Mouse (Mus musculus): ENCODE measurements around the gene Synm.

DNA sequence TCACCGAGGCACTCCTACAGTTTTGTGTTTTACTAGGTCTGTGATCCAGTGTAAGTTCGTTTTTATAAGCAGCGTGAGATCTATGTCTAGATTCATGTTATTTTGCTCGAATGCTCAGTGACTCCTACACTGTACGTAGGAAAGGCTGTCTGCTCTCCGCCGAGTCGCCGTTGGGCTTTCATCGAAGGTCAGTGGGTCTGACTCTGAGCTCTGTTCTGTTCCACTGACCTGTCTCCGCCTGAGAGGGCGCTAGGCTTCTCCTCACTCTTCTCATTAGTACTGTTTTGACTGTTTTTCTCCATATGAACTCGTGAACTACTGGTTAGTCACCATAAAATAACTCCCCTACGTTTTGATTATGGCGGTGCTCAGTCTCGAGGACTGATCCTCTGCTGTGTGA, 76.5 kb downstream of the Synm start:
- TF ChIP-seq IRF4 (IDR thresholded peaks at IDR 0.05; ENCODE audit: low read depth, low read length) = no peak
- TF ChIP-seq USF1 (IDR thresholded peaks at IDR 0.05; ENCODE audit: low read depth, low read length) = no peak
- no peak for TF ChIP-seq UBTF (IDR thresholded peaks at IDR 0.05; ENCODE audit: low read depth, low read length)
- TF ChIP-seq SIN3A (IDR thresholded peaks at IDR 0.05; ENCODE audit: low read length) = no peak
- TF ChIP-seq ZC3H11A (IDR thresholded peaks at IDR 0.05; ENCODE audit: low read depth, low read length) = no peak
- TF ChIP-seq TBP (conservative IDR thresholded peaks at IDR 0.05; ENCODE audit: low read depth, low read length) = no peak
- TF ChIP-seq CTCF (conservative IDR thresholded peaks at IDR 0.05 in 1 of 2, IDR thresholded peaks at IDR 0.05 in 1 of 2; ENCODE audit: low read depth in 2 of 2, low read length in 2 of 2) = no peak
